Mouse (Mus musculus): Measurements from ENCODE around the gene Sh3bgrl3.

DNA sequence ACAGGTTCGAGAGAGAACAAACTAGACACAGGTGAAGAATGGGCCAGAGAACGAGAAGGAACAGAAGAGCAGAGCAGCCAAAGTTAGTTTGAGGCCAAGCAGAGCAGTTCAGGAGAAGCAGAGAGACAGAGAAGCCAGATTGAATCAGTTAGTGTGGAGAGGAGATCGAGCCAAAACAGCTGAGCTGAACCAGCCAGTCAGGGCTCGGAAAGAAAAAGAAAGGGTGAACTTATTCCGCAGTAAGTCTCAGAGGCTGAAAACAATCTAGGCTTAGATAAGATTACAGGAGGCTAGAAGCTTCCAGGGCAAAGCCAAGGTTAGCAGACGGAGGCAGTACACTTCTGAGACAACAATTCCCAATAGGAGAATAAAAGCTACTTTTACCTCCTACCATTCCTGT, 36.4 kb upstream of the Sh3bgrl3 start:
- TF ChIP-seq CTCF (IDR thresholded peaks at IDR 0.05; ENCODE audit: extremely low read depth, insufficient read depth, low read length) (no peak), POLR2A (IDR thresholded peaks at IDR 0.05; ENCODE audit: extremely low read depth, insufficient read depth, low read length) (no peak)

All from cortical plate, adult 2 months (tissue).